Mouse (Mus musculus): ENCODE measurements around the gene Rnf17.

GRCm38 (mm10) chr14:56506743-56507142 lies 104.4 kb downstream of the Rnf17 start:
- no peak for TF ChIP-seq CTCF (conservative IDR thresholded peaks at IDR 0.05; ENCODE audit: low read length)
- no peak for TF ChIP-seq POU5F1 (IDR thresholded peaks at IDR 0.05; ENCODE audit: borderline replicate concordance, low read length)

All from E14TG2a.4 (cell line).